Mouse (Mus musculus) adrenal gland, adult 2 months (tissue): ENCODE data around the gene Ccdc177. TPM values are rescaled to one million over a fixed set of nuclear protein-coding genes. Genes with fewer than 3 reads are reported as not detected.
A peak's percentile ranks its signal among the peaks of the same experiment; 100 is the strongest.

Experiments
- DNase-seq: peaks from one replicate; pipeline ENCODE4 v3.0.0; 2021
- polyA plus RNA-seq: library from polyadenylated mRNA; depleted of rRNA; stranded (reverse); fragments of >200 nt; gene quantifications from 2 replicates; pipeline ENCODE4 v1.2.3, GENCODE M21; 2012
- total RNA-seq, 2 experiments: library from RNA; stranded (reverse); gene quantifications; 2 replicates each; pipeline ENCODE4 v1.2.3; 2021

Ccdc177 gene
- total and polyA plus RNA-seq, 3 experiments, result 0.07 TPM; not detected in 2

- no peak for DNase-seq
Observed at GRCm38 (mm10) chr12:80785005-80785404, 24.5 kb upstream of the Ccdc177 start.

GRCm38 (mm10) chr12:80783889-80784288 lies 23.4 kb upstream of the Ccdc177 start:
- no peak for DNase-seq

- no peak for DNase-seq
Observed at GRCm38 (mm10) chr12:80782892-80783291, 22.4 kb upstream of the Ccdc177 start.

GRCm38 (mm10) chr12:80782190-80782589 lies 21.7 kb upstream of the Ccdc177 start:
- DNase-seq, result no peak

GRCm38 (mm10) chr12:80779760-80780159 lies 19.3 kb upstream of the Ccdc177 start:
- DNase-seq, result no peak

GRCm38 (mm10) chr12:80778188-80778936 lies 17.9 kb upstream of the Ccdc177 start:
- DNase-seq, result no peak

- DNase-seq, result no peak
Observed at GRCm38 (mm10) chr12:80776046-80776634, 15.7 kb upstream of the Ccdc177 start.

GRCm38 (mm10) chr12:80774786-80775185 lies 14.3 kb upstream of the Ccdc177 start:
- DNase-seq, result no peak

GRCm38 (mm10) chr12:80769697-80770096 lies 9.2 kb upstream of the Ccdc177 start:
- peak; percentile 71 for DNase-seq

- no peak for DNase-seq
Observed at GRCm38 (mm10) chr12:80764116-80764515, 3.6 kb upstream of the Ccdc177 start.

GRCm38 (mm10) chr12:80762982-80763381 lies 2.5 kb upstream of the Ccdc177 start:
- no peak for DNase-seq

- DNase-seq, result no peak
Observed at GRCm38 (mm10) chr12:80759713-80760395, 633 bp downstream of the Ccdc177 start.

GRCm38 (mm10) chr12:80759387-80759712 lies 1.1 kb downstream of the Ccdc177 start:
- DNase-seq, result no peak

- DNase-seq, result no peak
Observed at GRCm38 (mm10) chr12:80758559-80759386, 1.7 kb downstream of the Ccdc177 start.

- DNase-seq, result peak; percentile 88
Observed at GRCm38 (mm10) chr12:80757751-80758558, 2.5 kb downstream of the Ccdc177 start.

GRCm38 (mm10) chr12:80751556-80751955 lies 8.9 kb downstream of the Ccdc177 start:
- DNase-seq, result no peak

GRCm38 (mm10) chr12:80746031-80746813 lies 14.3 kb downstream of the Ccdc177 start:
- no peak for DNase-seq

- no peak for DNase-seq
Observed at GRCm38 (mm10) chr12:80744614-80745013, 15.9 kb downstream of the Ccdc177 start.

- peak; percentile 14 for DNase-seq
Observed at GRCm38 (mm10) chr12:80739482-80739881, 21.0 kb downstream of the Ccdc177 start.

- DNase-seq, result no peak
Observed at GRCm38 (mm10) chr12:80737283-80737600, 23.2 kb downstream of the Ccdc177 start.
